Mouse (Mus musculus) stomach, postnatal 0 days (tissue): ENCODE measurements around the gene Ino80b. TPM values are rescaled to one million over a fixed set of nuclear protein-coding genes. Genes with fewer than 3 reads are reported as not detected.

ENCODE experiments used
- ATAC-seq: fragments of 200-750 bp; cut with Nextera tagmentation; 2 replicates; pipeline ENCODE4 v1.8.0; 2017; ENCODE audit not compliant: low FRiP score, low TSS enrichment
- DNase-seq: peaks from one replicate; pipeline ENCODE4 v3.0.0-alpha.2; 2016; ENCODE audit warnings: low spot score
- H3K27ac ChIP-seq: fragments of 300-500 bp; sonication (generic); replicated peaks from 2 replicates; pipeline ENCODE4 v1.5.1; 2014; ENCODE audit warnings: mild to moderate bottlenecking, control low read depth
- H3K27me3 ChIP-seq: fragments of 300-500 bp; sonication (generic); 2 replicates; pipeline ENCODE4 v1.6.1; 2014; ENCODE audit warnings: low read length; ENCODE audit not compliant: control insufficient read depth, insufficient read depth
- H3K36me3 ChIP-seq: fragments of 300-500 bp; sonication (generic); 2 replicates; pipeline ENCODE4 v1.6.1; 2014; ENCODE audit warnings: low read length, mixed read lengths; ENCODE audit not compliant: control insufficient read depth, insufficient read depth
- H3K4me1 ChIP-seq: fragments of 300-500 bp; sonication (generic); replicated peaks from 2 replicates; pipeline ENCODE4 v1.6.1; 2014; ENCODE audit warnings: antibody characterized with exemption; ENCODE audit not compliant: control insufficient read depth, insufficient read depth
- H3K4me2 ChIP-seq: fragments of 300-500 bp; sonication (generic); replicated peaks from 2 replicates; pipeline ENCODE4 v1.6.1; 2014; ENCODE audit warnings: low read depth, mild to moderate bottlenecking, control low read depth, moderate library complexity
- H3K4me3 ChIP-seq: fragments of 300-500 bp; sonication (generic); 2 replicates; pipeline ENCODE4 v1.5.1; 2014; ENCODE audit warnings: low read depth, low read length, control low read depth
- H3K9ac ChIP-seq: fragments of 300-500 bp; sonication (generic); 2 replicates; pipeline ENCODE4 v1.6.1; 2014; ENCODE audit warnings: mild to moderate bottlenecking, low read length, control low read depth, mixed read lengths
- H3K9me3 ChIP-seq: fragments of 300-500 bp; sonication (generic); 2 replicates; pipeline ENCODE4 v1.6.1; 2016; ENCODE audit warnings: low read length; ENCODE audit not compliant: control insufficient read depth
- CTCF ChIP-seq: IDR thresholded peaks from 2 replicates; pipeline ENCODE4 v1.5.1; 2016; ENCODE audit warnings: antibody characterized with exemption, low read depth, mild to moderate bottlenecking, moderate library complexity
- EP300 ChIP-seq: optimal IDR thresholded peaks from 2 replicates; pipeline ENCODE3; 2016; ENCODE audit warnings: antibody characterized with exemption
- WGBS: fragments of 180-500 bp; shearing (Covaris S2); extraction: QIAGEN DNeasy Blood & Tissue Kit; methylation state at CpG from one replicate; pipeline ENCODE4 v1.1.7; 2014; 5-methylcytosine and 5-hydroxymethylcytosine counted together
- polyA plus RNA-seq: library from polyadenylated mRNA; unstranded; fragments of >200 nt; fragmentation: Nextera tagmentation; extraction: Ambion mirVana; gene quantifications from 2 replicates; pipeline ENCODE4 v1.2.1, GENCODE M21; 2015

Gene Ino80b
- polyA plus RNA-seq, 1 experiment from 2014 or later = 7.7 TPM

DNA sequence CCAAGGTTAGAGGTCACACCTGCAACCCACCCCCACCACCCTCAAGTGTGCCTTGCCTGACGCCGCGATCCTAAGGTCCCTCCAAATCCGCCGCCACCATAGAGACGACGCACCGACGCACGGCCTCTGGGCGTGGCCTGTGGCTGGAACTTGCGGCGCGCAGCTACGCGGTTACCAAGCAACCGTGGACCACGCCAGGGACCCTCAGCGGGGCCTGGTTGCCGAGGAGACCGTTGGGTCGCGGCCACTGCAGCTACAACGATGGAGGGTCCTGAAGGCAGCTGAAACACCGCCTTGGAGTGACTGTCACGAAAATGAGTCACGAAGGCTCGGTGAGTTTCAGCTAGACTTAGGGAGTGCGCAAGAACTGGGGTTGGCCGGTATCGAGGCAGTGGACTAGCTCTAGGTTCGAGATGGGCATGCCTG lies 31.0 kb upstream of the Ino80b start, which contains the start of the genes Wdr54 and 1700003E16Rik:
TSS of gene Wdr54 (minus strand) at position 139 of the 426 bp plus-strand sequence.
TSS of gene 1700003E16Rik (plus strand) at position 146 of the 426 bp plus-strand sequence.
- peak within 1 kb of the TSS; percentile 50 for H3K4me3 ChIP-seq
- peak; percentile 61 for DNase-seq
- ATAC-seq = peak; percentile 52; the same call in 1 of the 2 replicates
- 1% methylated on average over 32 of the region's 32 CpGs for WGBS
- H3K27ac ChIP-seq = no peak within 1 kb of the TSS
- H3K36me3 ChIP-seq = 0 out of 2 replicates have a peak, but pooled peaks cover 2% of the 10 kb centered on the region
- TF ChIP-seq CTCF (no peak), EP300 (no peak)
- no peaks in the 10 kb centered on the region for H3K4me1 ChIP-seq
- no peaks in the 10 kb centered on the region for H3K9me3 ChIP-seq
- H3K9ac ChIP-seq = peak within 1 kb of the TSS; percentile 48
- H3K27me3 ChIP-seq = 0 out of 2 replicates have a peak, but pooled peaks cover 2% of the 10 kb centered on the region
- peak within 1 kb of the TSS; percentile 81 for H3K4me2 ChIP-seq

DNA sequence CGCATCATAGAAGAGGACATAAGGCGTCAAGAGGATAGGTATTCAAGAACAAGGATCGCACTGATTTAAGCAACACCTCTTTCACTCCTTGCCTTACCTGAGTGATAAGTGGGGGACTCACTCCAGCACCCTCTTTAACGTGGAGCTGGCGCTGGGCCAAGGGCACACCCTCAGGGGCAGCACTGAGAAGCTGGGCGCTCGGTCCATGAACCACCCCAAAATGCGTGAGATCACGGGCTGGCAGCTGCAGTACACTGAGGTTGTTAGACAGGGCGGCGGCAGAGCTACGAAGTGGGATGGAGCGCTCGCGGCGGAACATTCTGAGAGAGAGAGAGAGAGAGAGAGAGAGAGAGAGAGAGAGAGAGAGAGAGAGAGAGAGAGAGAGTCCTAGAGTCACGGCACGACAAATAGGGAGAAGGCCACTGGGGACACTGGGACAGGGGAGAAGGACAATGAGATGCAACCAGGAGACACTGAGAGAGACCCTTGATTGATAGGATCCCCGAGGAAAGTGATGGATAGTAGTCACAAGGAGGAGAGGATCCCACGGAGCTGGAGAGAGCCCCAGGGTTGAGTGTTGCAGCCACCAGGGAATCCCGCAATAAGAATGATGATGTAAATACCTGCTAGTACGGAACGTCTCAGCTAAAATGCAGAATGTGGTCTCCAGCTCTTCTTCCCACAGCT lies 30.5 kb upstream of the Ino80b start:
- no peak overlapping the region for H3K27ac ChIP-seq
- H3K27me3 ChIP-seq = no peaks in the 10 kb centered on the region
- DNase-seq (no peak), ATAC-seq (0 out of 2 replicates have a peak, but pooled peaks have one; percentile 16)
- peak overlapping the region; percentile 81 for H3K4me2 ChIP-seq
- 8% methylated on average over 23 of the region's 23 CpGs for WGBS
- H3K36me3 ChIP-seq = 0 out of 2 replicates have a peak, but pooled peaks cover 2% of the 10 kb centered on the region
- TF ChIP-seq EP300 (no peak), CTCF (no peak)
- peak overlapping the region; percentile 48 for H3K9ac ChIP-seq
- H3K4me3 ChIP-seq = peak overlapping the region; percentile 50
- no peaks in the 10 kb centered on the region for H3K9me3 ChIP-seq
- no peaks in the 10 kb centered on the region for H3K4me1 ChIP-seq

DNA sequence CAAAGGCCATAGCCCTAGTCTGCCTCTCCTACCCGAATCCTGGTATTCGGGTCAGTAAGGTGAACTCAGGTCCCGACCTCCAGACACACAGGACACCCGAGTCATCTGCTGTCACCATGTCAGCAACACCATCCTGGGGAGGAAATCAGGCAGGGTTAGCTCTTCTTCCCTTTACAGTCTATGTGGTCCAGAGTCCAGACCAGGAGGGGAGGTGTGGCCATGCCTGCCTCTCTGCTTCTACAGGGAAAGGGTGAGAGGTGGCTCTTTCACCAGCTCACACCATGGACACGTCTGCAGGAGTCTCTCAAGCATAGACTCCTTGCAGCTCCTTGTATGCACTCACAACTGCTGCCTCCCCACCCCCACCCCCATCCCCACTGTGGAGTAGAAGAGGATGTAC lies 28.3 kb upstream of the Ino80b start:
- 0 out of 2 replicates have a peak, but pooled peaks cover 5% of the 10 kb centered on the region for H3K36me3 ChIP-seq
- H3K27me3 ChIP-seq = no peaks in the 10 kb centered on the region
- DNase-seq = no peak
- WGBS = 82% methylated on average over 5 of the region's 5 CpGs
- H3K4me2 ChIP-seq = no peak overlapping the region
- H3K27ac ChIP-seq = no peak overlapping the region
- H3K4me1 ChIP-seq = no peaks in the 10 kb centered on the region
- H3K4me3 ChIP-seq = no peak overlapping the region
- H3K9ac ChIP-seq = no peak overlapping the region
- H3K9me3 ChIP-seq = no peaks in the 10 kb centered on the region
- ATAC-seq = no peak
- TF ChIP-seq CTCF (no peak), EP300 (no peak)

DNA sequence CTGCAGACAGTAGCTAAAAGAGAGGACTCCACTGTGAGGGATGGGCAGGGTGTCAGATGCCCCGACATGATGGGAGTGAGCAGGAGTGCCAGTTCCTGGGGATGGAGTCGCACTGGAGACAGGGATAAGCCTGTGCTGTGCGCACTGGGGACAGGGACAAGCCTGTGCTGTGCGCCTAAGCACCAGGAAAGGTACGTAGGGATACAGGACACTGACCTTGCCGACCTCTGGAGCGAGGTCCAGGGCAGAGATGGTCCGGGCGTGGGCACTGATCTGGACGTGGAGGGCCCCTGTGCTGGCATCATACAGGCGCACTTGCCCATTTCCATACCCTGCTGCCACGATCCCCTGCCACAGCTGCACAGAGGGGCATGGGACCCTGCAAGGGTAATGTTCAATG lies 27.8 kb upstream of the Ino80b start:
- Histone ChIP-seq H3K27ac (no peak overlapping the region), H3K9ac (no peak overlapping the region), H3K4me1 (no peaks in the 10 kb centered on the region), H3K36me3 (peaks cover 7% of the 10 kb centered on the region; the same call in 1 of the 2 replicates), H3K9me3 (no peaks in the 10 kb centered on the region), H3K4me3 (no peak overlapping the region), H3K27me3 (no peaks in the 10 kb centered on the region), H3K4me2 (no peak overlapping the region)
- 88% methylated on average over 12 of the region's 12 CpGs for WGBS
- TF ChIP-seq EP300 (no peak), CTCF (no peak)
- DNase-seq (no peak), ATAC-seq (no peak)

DNA sequence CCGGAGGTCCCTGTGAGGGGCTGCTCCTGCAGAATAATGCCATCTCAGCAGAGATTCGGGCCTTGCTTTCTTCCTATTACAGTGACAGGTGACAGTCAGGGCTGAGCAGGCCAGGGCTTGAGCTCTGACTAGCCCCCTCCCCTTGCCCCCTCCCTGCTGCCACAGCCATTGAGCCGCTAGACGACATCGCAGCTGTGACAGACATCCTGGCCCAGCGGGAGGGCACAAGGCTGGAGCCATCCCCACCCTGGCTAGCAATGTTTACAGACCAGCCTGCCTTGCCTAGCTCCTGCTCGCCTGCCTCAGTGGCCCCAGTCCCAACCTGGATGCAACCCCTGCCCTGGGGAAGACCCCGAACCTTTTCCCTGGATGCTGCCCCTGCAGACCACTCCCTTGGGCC lies 26.5 kb upstream of the Ino80b start:
- whole genome bisulfite sequencing = 48% methylated on average over 8 of the region's 8 CpGs
- no peak for ATAC-seq
- H3K27ac ChIP-seq = no peak overlapping the region
- TF ChIP-seq EP300 = no peak
- no peak for TF ChIP-seq CTCF
- no peaks in the 10 kb centered on the region for H3K4me1 ChIP-seq
- H3K27me3 ChIP-seq = no peaks in the 10 kb centered on the region
- no peak for DNase-seq
- peaks cover 9% of the 10 kb centered on the region; the same call in 1 of the 2 replicates for H3K36me3 ChIP-seq
- no peak overlapping the region for H3K9ac ChIP-seq
- H3K4me2 ChIP-seq = no peak overlapping the region
- H3K4me3 ChIP-seq = no peak overlapping the region
- no peaks in the 10 kb centered on the region for H3K9me3 ChIP-seq

DNA sequence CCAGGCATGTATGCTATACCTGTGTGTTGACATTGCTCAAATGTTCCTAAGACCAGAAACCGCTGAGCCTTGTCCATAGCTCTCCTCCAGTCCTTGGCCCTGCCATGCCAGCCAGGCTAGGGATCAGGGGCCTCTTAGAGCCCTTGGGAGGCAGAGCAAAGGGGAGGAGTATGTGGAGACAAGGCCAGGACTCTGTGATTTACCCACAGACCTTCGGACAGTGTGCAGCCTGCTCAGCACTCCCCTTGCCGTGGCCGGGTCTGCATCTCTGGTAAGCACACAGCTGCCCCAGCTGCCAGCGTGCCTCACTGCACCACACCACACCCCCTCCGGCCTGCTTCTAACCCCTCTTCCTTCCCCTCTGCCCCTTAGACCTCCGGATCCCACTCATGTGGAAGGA lies 22.0 kb upstream of the Ino80b start:
- ATAC-seq (no peak), DNase-seq (no peak)
- no peaks in the 10 kb centered on the region for H3K27me3 ChIP-seq
- no peak overlapping the region for H3K4me2 ChIP-seq
- peaks cover 12% of the 10 kb centered on the region; the same call in 1 of the 2 replicates for H3K36me3 ChIP-seq
- H3K4me3 ChIP-seq = no peak overlapping the region
- peaks cover 1% of the 10 kb centered on the region; the same call in 1 of the 2 replicates for H3K4me1 ChIP-seq
- 59% methylated on average over 7 of the region's 7 CpGs for WGBS
- no peak overlapping the region for H3K9ac ChIP-seq
- H3K9me3 ChIP-seq = no peaks in the 10 kb centered on the region
- no peak overlapping the region for H3K27ac ChIP-seq
- no peak for TF ChIP-seq CTCF
